Mouse (Mus musculus) c-Kit-positive CD71-positive TER-119-positive erythroid progenitor cells, embryonic 14.5 days (primary cell): ENCODE results near the gene Trpc5os.

Experiments used
- DNase-seq: peaks from one replicate; pipeline ENCODE4 v3.0.0-alpha.2; 2013; ENCODE audit warnings: low spot score

The Trpc5os gene

DNA sequence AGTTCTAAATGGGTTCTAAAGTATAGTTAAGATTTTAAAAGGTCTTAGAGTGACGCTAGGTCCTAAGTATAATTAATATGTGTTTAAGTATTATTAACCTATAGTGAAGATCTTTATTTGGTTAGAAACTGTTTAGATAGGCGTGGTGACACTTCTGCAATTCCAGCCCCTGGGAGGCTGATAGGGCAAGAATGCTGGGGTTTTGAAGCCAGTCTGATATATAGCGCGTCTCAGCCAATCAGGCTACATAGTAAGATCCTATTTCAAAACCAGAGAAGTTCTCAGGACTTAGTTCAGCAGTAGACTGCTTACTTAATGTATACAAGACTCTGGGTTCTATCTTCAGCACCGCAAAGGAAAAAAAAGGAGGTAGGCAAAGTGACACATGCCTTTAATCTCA is at the start of gene Trpc5os:
Gene Trpc5os (plus strand): TSS at position 301 of the 400 bp plus-strand sequence.
- DNase-seq = no peak

DNA sequence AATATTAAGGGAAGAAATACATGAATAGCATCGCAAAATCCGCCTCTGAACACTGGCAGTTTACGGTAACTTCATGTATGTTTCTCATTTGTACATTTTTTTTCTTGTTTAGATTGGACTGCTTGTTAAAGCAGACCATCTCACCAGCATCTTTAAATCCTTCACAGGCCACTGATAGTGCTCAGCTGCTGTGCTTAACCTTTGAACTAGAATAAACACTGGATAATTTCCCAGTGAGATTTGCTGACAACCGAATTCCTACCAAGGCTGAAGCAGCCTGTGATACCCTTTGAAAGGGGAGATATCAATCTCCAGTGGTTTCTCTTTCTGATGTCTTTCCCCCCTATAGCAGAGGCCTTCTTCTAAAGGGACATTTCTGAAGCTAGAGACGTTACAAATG is 48.3 kb upstream of the Trpc5os start:
- DNase-seq = no peak

GRCm38 (mm10) chrX:144420259-144420658 is 36.1 kb upstream of the Trpc5os start:
- no peak for DNase-seq

DNA sequence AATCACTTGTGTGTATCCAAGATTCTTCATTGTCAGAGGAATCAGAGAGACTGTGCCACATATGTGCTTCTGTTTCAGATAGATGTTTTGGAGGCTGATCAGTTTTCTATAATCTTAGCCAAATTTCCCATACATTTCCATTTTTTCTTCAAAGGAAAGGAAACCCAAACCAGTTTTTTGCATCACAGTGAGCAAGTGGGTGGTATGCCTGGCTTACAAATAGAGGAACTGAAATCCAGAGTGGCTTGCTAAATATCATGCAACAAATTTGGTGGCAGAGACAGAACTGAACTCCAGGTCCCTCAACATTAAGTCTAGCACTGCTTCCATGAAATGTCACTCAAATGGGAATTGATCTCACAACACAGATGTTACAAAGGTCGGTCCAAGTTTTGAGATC is 35.3 kb upstream of the Trpc5os start:
- no peak for DNase-seq

DNA sequence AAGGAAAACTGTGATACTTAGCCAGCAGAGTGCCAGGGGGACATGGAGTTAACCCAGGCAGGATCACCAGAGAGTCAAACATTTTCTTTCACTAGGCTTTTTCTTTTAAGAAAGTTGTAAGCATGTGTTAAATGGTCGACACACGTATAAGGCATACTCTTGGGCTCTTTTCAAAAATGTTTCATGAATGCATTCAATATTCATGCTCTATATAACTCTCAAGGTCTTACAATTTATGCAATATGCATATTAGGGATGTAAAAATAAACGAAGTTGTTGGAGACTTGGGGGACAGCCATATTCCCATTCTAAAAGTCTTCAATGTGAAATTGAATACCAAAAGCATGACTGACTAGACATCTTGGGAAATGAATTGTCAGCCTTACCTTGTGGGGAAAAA is 32.5 kb upstream of the Trpc5os start:
- no peak for DNase-seq

GRCm38 (mm10) chrX:144464416-144464815 is 8.0 kb downstream of the Trpc5os start:
- DNase-seq = no peak

GRCm38 (mm10) chrX:144491394-144491793 is 35.0 kb downstream of the Trpc5os start:
- no peak for DNase-seq

DNA sequence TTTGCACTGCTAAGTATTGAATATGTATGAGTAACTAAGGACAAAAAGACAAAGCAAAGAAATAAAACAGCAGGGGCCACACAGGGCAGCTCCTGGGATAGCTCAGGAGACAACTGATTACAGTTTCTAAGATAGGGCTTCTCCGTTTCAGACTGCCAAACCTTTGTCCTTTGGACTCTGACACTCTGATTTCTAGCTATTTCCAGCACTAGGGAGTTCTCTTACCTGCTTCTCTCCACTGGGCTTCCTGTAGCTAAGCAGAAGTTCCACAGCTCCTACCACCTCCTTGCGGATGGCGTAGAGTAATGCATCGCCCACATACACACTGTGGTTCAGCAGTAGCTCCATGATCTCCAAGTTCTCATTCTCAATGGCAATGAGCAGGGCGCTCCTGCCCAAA is 66.9 kb downstream of the Trpc5os start:
- DNase-seq = no peak

GRCm38 (mm10) chrX:144526042-144526441 is 69.7 kb downstream of the Trpc5os start:
- no peak for DNase-seq
